Mouse (Mus musculus): ENCODE results near the gene Snx15.
"Not testable (repeated sequence)": the region's sequence is repeated elsewhere in the genome, so short reads cannot be mapped to it uniquely, and the experiment has no call there.

Gene Snx15

GRCm38 (mm10) chr19:6127760-6128341, at the start of gene Snx15:
Gene Snx15 (minus strand): TSS chr19:6128304.
- DNase-seq (ENCODE audit: low spot score) = peak; percentile 94

DNA sequence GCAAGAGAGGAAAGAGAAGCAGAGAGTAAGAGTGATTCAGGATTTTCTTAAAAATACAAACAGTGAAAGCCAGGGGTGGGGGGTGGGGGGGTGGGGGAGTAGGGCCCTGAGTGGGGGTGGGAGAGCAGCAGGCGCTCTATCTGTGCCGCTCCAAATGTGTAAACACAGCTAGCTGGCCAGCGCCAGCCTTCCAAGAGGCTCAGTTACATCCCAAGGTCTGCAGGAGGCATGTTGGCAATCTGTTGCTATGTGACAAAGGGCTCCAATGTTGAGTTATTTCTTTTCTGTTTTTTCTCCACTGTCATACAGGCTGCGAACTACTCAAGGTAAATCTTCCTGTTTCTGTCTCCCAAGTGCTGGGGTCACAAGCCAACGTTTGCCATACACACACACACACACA, 46.7 kb upstream of the Snx15 start:
- peak; percentile 58 for DNase-seq (ENCODE audit: low spot score)

GRCm38 (mm10) chr19:6171215-6171614, 43.1 kb upstream of the Snx15 start:
- DNase-seq (ENCODE audit: low spot score) = no peak

- DNase-seq (ENCODE audit: low spot score) = no peak
Measured at GRCm38 (mm10) chr19:6166750-6167149, 38.6 kb upstream of the Snx15 start.

- DNase-seq (ENCODE audit: low spot score) = no peak
Measured at GRCm38 (mm10) chr19:6163872-6164547, 35.9 kb upstream of the Snx15 start.

- DNase-seq (ENCODE audit: low spot score) = no peak
Measured at GRCm38 (mm10) chr19:6157220-6157619, 29.1 kb upstream of the Snx15 start.

GRCm38 (mm10) chr19:6156372-6156771, 28.3 kb upstream of the Snx15 start:
- DNase-seq (ENCODE audit: low spot score) = no peak

DNA sequence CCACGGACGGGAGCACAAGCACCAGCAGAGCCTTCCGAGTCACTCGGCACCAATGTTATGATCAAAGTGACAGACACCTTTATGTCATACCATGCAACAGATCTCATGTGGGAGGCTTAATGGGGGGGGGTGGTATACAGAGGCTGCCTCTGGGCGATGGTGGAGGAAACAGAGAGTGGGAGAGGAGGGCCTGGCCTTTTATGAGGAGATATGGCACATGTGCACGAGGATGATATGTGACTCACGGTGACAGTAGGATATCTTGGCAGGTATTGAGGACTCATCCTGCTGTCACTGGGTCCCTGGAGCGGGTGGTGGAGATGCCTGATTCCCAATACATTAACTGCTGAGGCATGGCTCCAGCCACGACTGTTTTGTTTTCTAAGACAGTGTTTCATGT, 27.1 kb upstream of the Snx15 start:
- no peak for DNase-seq (ENCODE audit: low spot score)

- no peak for DNase-seq (ENCODE audit: low spot score)
Measured at GRCm38 (mm10) chr19:6144842-6145241, 16.7 kb upstream of the Snx15 start.

DNA sequence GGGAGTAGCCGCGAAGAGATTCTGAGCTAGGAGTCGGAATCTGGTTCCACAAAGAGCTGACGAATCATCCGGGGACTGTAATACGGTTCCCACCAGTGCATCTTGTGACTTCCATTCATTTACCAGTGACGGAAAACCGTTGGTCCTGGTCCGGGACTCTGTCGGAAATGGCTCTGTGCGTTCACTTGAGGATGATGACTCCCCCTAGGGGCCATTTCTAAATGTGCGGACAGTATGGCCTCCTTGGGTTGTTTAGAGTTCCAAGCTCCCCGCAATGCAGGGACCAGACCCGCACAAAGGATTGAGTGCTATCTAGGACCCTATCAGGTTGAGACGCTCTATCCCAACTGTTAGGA, 13.3 kb upstream of the Snx15 start, which contains the start of gene Arl2:
Gene Arl2 (minus strand): TSS at position 155 of the 356 bp plus-strand sequence.
- peak; percentile 81 for DNase-seq (ENCODE audit: low spot score)

- peak; percentile 94 for DNase-seq (ENCODE audit: low spot score)
Measured at GRCm38 (mm10) chr19:6140678-6141393, 12.7 kb upstream of the Snx15 start, which contains the start of gene Batf2. Gene Batf2 (plus strand): TSS chr19:6140983.

DNA sequence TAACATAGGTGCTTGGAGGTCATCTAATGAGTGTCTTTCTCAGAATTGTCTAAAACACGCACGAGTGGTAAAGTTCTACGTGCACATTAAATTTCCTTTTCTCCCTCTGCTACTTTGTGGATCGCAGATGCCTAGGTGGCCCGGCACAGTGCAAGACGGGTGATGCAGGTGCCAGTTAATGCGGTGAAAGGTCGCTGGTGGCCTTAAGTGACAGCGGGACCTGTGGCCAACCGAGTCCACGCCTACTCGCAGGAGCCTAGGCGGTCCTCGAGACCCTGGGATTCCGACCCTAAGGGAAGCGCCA, 12.2 kb upstream of the Snx15 start:
- DNase-seq (ENCODE audit: low spot score) = no peak

DNA sequence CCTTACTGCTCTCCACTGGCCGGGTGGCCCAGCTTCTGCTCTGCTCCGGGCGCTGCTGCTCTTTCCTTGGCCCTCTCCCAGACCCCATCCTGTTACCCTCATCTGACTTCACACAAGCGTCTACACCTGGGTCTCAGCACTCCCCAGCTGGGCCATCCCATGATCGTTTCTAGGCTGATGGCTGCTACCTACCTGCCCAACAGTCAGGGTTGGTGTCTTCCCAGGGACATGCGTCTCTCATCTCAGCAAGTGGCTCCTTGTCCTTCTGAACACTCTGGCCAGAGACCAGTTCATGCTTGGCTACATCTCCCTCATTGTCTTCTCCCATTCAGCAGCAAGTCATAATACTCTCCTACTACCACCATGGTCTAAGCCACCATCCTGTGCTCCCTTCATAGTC, 11.6 kb upstream of the Snx15 start:
- DNase-seq (ENCODE audit: low spot score) = no peak

- no peak for DNase-seq (ENCODE audit: low spot score)
Measured at GRCm38 (mm10) chr19:6136397-6136796, 8.3 kb upstream of the Snx15 start.

DNA sequence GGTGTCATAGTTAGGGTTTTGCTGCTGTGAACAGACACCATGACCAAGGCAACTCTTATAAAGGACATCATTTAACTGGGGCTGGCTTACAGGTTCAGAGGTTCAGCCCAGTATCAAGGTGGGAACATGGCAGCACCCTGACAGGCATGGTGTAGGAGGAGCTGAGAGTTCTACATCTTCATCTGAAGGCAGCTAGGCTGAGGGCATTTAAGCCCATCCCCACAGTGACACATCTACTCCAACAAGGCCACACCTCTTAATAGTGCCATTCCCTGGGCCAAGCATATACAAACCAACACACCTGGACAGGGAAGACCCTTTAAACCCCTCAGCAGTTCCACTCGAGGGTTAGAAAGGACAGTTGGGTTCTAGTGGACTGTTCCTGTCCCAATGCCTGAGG, 5.1 kb upstream of the Snx15 start:
- not testable (repeated sequence) for DNase-seq (ENCODE audit: low spot score)

GRCm38 (mm10) chr19:6132171-6132827, 4.2 kb upstream of the Snx15 start:
- DNase-seq (ENCODE audit: low spot score) = no peak

DNA sequence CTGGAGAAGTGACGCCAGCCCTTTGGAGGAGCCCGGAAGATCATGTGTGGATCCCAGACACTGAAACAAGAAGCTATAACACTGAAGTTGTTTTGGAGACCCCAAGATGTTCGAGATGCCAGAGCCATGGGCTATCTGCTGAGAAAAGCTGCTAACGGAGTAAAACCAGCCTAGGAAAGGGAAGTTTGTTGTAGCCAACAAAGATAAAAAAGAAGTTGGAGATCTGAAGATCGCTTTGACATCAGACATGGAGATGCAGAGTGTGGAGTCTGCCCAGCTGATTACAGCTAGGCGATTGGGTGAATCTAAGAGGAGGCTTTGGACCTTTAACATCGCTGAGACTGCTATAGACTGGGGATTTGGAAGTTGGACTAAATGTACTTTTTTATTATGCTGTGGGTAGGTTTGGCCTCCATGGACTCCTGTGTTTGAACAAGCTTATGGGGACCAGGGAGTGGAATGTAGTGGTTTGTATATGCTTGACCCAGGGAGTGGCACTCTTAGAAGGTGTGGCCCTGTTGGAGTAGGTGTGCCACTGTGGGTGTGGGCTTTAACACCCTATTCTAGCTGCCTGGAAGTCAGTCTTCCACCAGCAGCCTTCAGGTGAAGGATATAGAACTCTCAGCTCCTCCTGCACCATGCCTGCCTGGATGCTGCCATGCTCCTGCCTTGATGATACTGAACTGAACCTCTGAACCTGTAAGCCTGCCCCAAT, 2.5 kb upstream of the Snx15 start:
- DNase-seq (ENCODE audit: low spot score) = not testable (repeated sequence)

- DNase-seq (ENCODE audit: low spot score) = no peak
Measured at GRCm38 (mm10) chr19:6126789-6127580, 1.1 kb downstream of the Snx15 start.

DNA sequence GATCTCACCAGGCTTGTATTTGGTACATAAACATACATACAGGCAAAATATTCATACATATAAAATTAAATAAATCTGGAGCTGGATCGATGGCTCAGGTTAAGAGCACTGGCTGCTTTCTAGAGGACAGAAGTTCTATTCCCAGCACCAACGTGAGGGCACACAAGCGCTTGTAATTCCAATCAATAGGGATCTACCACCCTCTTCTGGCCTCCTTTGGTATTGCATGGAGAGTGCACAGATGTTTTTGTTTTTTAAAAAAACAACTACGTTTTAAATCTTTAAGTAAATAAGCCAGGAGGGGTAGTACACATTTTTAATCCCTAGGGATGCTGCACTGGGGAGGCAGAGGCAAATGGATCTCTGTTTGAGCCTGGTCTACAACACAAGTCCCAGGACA, 1.8 kb downstream of the Snx15 start:
- no peak for DNase-seq (ENCODE audit: low spot score)

- no peak for DNase-seq (ENCODE audit: low spot score)
Measured at GRCm38 (mm10) chr19:6124898-6125297, 3.2 kb downstream of the Snx15 start.

DNA sequence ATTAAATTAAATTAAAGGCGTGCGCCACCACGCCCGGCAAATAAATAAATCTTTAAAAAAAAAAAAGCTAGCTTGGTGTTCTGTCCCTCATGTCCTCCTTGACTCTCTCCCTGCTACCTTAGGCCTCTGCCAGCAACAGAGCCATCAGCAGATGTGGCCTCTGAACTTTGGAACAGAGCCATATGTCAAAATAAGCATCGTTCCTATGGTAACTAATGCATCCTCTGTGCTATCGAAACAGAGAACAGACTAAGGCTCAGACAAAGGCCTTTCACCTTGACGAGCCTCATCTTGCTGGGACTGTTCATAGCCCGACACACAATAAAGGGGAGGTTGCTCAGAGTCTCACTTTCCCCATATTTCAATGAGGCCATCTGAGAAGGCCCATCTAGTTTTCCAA, 4.8 kb downstream of the Snx15 start:
- no peak for DNase-seq (ENCODE audit: low spot score)

Measured in testis, postnatal 14 days (tissue).